Mouse (Mus musculus): ENCODE measurements around the gene Usp2.

Gene Usp2

GRCm38 (mm10) chr9:44075276-44075995, 8.6 kb downstream of the Usp2 start:
- no peak for DNase-seq (ENCODE audit: low read depth in 2 of 2, low spot score in 2 of 2)

GRCm38 (mm10) chr9:44075996-44076763, 9.4 kb downstream of the Usp2 start:
- DNase-seq (ENCODE audit: low read depth in 2 of 2, low spot score in 2 of 2): no peak

- DNase-seq (ENCODE audit: low read depth in 2 of 2, low spot score in 2 of 2): peak in 1 of 2 experiments; percentile 53
Observed at GRCm38 (mm10) chr9:44076764-44077120, 9.9 kb downstream of the Usp2 start.

GRCm38 (mm10) chr9:44077266-44077910, 10.6 kb downstream of the Usp2 start:
- DNase-seq (ENCODE audit: low read depth in 2 of 2, low spot score in 2 of 2): no peak

- DNase-seq (ENCODE audit: low read depth in 2 of 2, low spot score in 2 of 2): no peak
Observed at GRCm38 (mm10) chr9:44078136-44078797, 11.4 kb downstream of the Usp2 start.

- no peak for DNase-seq (ENCODE audit: low read depth in 2 of 2, low spot score in 2 of 2)
Observed at GRCm38 (mm10) chr9:44078955-44079756, 12.3 kb downstream of the Usp2 start.

- no peak for DNase-seq (ENCODE audit: low read depth in 2 of 2, low spot score in 2 of 2)
Observed at GRCm38 (mm10) chr9:44079997-44080780, 13.4 kb downstream of the Usp2 start.

- DNase-seq (ENCODE audit: low read depth in 2 of 2, low spot score in 2 of 2): no peak
Observed at GRCm38 (mm10) chr9:44080953-44081352, 14.1 kb downstream of the Usp2 start.

- DNase-seq (ENCODE audit: low read depth in 2 of 2, low spot score in 2 of 2): no peak
Observed at GRCm38 (mm10) chr9:44081581-44081980, 14.8 kb downstream of the Usp2 start.

GRCm38 (mm10) chr9:44082266-44082665, 15.4 kb downstream of the Usp2 start:
- no peak for DNase-seq (ENCODE audit: low read depth in 2 of 2, low spot score in 2 of 2)

- DNase-seq (ENCODE audit: low read depth in 2 of 2, low spot score in 2 of 2): no peak
Observed at GRCm38 (mm10) chr9:44083392-44084121, 16.7 kb downstream of the Usp2 start.

- no peak for DNase-seq (ENCODE audit: low read depth in 2 of 2, low spot score in 2 of 2)
Observed at GRCm38 (mm10) chr9:44084236-44084635, 17.4 kb downstream of the Usp2 start.

GRCm38 (mm10) chr9:44084659-44085229, 17.9 kb downstream of the Usp2 start:
- DNase-seq (ENCODE audit: low read depth in 2 of 2, low spot score in 2 of 2): peak in 1 of 2 experiments; percentile 35

GRCm38 (mm10) chr9:44085276-44085675, 18.5 kb downstream of the Usp2 start:
- DNase-seq (ENCODE audit: low read depth in 2 of 2, low spot score in 2 of 2): no peak

GRCm38 (mm10) chr9:44085741-44086665, 19.2 kb downstream of the Usp2 start:
- no peak for DNase-seq (ENCODE audit: low read depth in 2 of 2, low spot score in 2 of 2)

- no peak for DNase-seq (ENCODE audit: low read depth in 2 of 2, low spot score in 2 of 2)
Observed at GRCm38 (mm10) chr9:44086960-44087359, 20.1 kb downstream of the Usp2 start.

GRCm38 (mm10) chr9:44087761-44088455, 21.1 kb downstream of the Usp2 start:
- DNase-seq (ENCODE audit: low read depth in 2 of 2, low spot score in 2 of 2): no peak
